Mouse (Mus musculus) cerebellum, adult 8-10 months (tissue): ENCODE measurements around the gene Gm9887.

Source experiments
- DNase-seq: peaks from one replicate; pipeline ENCODE4 v3.0.0; 2022

The Gm9887 gene

DNA sequence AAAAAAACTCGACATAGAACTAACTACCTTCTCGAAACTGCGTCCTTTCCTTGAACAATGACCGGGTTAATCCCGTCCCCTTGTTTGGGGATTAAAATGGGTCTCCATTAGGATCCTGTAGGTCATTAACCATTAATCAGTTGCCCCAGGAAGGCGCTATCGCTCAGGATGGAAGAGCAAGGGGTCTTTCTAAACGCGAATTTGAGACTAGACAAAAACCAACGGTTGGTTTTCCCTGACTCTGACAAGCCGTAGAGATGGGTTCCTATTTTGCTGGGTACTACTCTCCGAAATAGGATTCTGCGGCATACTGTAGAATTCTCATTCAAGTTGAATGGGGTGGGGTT lies 15.0 kb downstream of the Gm9887 start:
- DNase-seq: no peak

DNA sequence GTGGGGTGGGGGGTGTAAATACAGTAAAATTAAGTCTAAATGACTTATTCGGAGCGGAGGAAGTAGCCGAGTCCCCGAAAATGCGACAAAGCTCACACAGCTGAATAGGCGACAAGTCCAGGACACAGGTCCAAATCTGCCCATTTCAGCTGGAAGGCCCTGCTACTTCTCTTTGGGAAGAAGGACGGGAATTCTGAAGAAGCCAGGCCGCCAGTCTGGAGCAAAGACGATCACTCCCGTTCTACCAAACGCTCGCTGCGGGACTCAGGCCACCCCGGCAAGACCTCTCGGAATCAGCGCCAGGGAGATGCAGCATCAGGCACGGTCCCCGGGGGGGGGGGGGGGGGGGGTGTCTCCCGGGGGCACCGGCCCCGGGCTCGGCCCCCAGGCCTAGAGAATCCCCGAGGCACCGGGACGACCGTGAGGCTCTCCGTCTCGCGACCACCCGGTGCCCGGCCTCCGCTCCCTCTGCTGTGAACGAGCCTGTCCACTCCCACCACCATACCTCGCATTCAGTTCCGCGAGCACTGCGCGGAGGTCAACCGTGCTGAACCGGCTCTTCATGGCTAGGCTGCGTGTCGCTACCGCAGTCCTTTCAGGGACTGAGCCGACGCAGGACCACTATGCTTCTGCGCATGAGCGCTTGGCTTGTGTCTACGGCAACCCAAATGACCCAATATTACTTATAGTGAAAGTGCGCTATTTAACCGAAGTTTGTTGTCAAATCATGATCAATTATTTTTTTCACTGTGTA lies 15.5 kb downstream of the Gm9887 start, which contains the start of gene Nemf:
Nemf (minus strand) TSS at position 620 of the 754 bp plus-strand sequence.
- DNase-seq: peak; percentile 86

DNA sequence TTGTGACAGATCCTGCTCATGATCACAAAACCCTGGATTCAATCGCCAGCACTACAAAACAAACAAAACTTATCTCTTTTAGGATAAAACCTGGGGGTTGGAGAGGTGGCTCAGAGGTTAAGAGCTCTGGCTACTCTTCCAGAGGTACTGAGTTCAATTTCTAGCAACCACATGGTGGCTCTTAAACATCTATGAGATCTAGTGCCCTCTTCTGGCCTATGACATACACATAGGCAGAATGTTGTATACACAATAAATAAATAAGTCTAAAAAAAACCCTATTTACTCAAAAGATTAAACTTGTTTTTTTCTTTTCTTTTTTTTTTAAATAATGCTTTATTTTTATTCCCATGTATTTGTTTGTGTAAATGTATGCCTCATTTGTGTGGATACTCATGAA lies 20.6 kb downstream of the Gm9887 start:
- no peak for DNase-seq

DNA sequence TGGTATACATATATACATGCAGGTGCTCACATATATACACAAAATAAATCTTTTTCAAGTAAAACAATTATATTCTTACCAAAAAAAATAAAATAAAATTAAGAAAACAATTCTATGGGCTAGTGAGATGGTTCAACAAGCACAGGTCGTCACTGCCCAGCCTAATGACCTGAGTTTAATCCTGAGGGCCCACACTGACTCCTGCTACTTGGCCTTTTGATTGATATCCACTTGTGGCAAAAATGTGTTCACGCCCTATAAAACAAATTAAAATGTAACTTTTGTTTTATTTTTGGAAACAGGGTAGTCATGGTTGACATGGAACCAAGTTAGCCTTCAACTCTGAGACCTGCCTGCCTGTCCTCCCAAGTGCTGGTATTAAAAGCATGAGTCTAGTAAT lies 22.3 kb downstream of the Gm9887 start:
- no peak for DNase-seq

DNA sequence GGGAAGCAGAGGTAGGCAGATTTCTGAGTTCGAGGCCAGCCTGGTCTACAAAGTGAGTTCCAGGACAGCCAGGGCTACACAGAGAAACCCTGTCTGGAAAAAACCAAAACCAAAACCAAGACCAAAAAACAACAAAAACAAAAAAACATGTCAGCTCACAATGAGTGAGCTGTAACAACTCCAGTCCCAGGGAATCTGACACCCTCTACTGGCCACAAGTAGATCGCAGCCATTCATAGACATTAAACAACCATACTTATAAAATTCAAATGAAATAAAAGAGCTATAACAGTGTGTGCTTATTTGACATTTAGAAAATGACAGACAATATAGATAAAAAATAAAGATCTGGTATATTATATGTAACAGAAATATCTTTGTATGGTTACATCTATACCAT lies 38.7 kb downstream of the Gm9887 start:
- no peak for DNase-seq

DNA sequence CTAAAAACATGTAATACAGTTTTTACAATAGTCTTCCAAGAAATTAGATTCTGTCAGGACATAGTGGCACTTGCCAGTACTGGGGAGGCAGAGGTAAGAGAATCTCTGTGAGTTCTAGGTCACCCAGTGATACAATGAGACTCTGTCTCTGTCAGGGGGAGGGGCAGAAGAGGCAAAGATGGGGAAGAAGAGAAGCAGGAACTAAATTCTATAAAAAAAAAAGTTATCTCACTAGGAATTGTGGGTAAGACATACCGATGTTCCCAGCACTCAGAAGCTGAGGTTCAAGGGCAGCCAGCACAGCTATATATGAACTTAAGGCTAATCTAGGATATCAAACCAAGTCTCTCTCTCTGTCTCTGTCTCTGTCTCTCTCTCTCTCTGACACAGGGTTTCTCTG lies 40.1 kb downstream of the Gm9887 start:
- DNase-seq: no peak

DNA sequence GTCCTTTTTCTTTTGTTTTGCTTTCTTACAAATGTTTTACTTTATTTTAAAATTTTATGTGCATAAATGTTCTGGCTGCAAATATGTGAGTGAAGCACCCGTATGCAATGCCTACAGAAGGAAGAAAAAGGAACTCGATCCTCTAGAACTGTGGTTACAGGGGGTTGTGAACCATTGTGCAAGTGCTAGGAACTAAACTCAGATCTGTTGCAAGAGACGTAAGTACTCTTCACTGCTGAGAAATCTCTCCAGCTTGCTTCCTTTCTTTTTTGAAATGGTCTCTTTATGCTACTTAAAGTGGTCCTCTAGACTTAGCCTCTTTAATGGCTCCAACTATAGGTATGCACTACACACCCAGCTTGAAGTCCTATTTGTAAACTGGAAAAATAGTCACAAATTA lies 41.1 kb downstream of the Gm9887 start:
- DNase-seq: no peak
